Mouse (Mus musculus): Measurements from ENCODE around the gene Cyp1a1.

DNA sequence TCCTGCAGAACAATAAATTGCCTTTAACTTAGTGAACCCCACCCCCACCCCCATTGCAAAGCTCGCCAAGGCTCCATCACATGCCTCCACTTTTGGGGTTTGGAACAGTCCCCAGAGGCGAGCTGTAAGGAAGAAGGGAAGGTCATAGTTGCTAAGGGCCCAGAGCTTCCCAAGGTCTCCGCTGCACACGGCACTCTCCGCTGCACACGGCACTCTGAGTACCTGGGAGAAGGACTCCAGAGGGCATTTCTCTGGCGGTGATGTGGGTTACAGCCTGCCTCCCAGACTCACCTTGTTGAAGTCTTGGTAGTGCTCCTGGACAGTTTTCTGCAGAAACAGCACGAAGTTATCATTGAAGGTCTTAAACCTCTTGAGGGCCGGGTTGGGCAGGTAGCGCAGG is 6.3 kb upstream of the Cyp1a1 start:
- no peak for TF ChIP-seq HCFC1 (IDR thresholded peaks at IDR 0.05; ENCODE audit: borderline replicate concordance, insufficient read depth, low read length)
- TF ChIP-seq CHD2 (IDR thresholded peaks at IDR 0.05; ENCODE audit: low read depth, low read length) = no peak
- TF ChIP-seq ZC3H11A (IDR thresholded peaks at IDR 0.05; ENCODE audit: borderline replicate concordance, low read depth, low read length) = no peak
- TF ChIP-seq ZNF384 (IDR thresholded peaks at IDR 0.05; ENCODE audit: low read depth, low read length) = no peak

All from ES-E14 (cell line).